Mouse (Mus musculus): Measurements from ENCODE around the gene Rab11fip5. TPM values are rescaled to one million over a fixed set of nuclear protein-coding genes. Genes with fewer than 3 reads are reported as not detected.
A peak's percentile ranks its signal among the peaks of the same experiment; 100 is the strongest.

The Rab11fip5 gene
- polyA plus RNA-seq (2016; fragmentation: Nextera tagmentation; extraction: Ambion mirVana): 3.9 and 5.8 TPM in 2 replicates

DNA sequence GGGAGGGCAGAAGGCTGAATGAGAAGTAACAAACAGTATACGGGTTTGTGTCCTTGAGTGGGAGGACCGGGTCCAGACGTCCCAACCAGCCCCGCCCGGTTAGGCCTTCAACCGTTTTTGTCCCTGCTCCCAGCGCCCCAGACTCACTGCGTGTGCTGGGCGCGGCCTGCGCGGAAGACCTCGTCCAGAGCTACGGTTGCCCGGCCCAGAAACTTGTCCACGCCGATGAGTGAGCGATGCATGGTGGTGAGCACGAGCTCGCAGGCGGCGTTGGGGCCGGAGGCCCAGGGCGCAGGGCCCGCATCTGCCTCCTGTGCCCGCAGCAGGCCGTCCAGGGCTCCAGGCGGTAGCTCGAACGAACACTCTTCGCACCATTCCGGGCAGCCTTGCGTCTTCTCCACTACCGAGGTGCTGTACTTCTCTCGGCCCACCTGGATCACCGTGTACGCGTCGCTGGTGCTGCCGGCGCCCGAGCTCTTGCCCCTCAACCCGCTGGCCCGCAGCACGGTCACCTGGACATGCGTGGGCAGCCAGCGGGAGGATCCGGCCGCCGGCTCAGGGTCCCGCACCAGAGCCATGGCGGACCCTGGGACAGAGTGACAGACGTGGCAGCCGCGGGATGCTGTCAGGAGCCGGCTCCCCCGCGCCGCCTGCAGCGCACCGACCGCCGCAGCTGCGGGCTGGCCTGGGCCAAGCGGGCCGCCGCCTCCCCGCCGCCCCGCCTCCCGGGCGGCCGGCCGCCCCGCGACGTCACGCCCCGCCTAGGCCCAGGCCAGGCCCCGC is at the start of gene Rab11fip5:
TSS of gene Rab11fip5 (minus strand) at position 684 of the 783 bp plus-strand sequence.
- H3K27me3 ChIP-seq (ENCODE audit: insufficient read depth, poor library complexity, severe bottlenecking): peaks cover 66% of the 10 kb centered on the region
- H3K27ac ChIP-seq: peak within 1 kb of the TSS; percentile 83
- H3K36me3 ChIP-seq: no peaks in the 10 kb centered on the region
- H3K4me3 ChIP-seq: peak within 1 kb of the TSS; percentile 80
- no peaks in the 10 kb centered on the region for H3K9me3 ChIP-seq
- DNase-seq (ENCODE audit: low spot score): no peak
- peaks cover 24% of the 10 kb centered on the region for H3K4me1 ChIP-seq (replicated peaks)
- 2% methylated on average over 80 of the region's 80 CpGs for WGBS

DNA sequence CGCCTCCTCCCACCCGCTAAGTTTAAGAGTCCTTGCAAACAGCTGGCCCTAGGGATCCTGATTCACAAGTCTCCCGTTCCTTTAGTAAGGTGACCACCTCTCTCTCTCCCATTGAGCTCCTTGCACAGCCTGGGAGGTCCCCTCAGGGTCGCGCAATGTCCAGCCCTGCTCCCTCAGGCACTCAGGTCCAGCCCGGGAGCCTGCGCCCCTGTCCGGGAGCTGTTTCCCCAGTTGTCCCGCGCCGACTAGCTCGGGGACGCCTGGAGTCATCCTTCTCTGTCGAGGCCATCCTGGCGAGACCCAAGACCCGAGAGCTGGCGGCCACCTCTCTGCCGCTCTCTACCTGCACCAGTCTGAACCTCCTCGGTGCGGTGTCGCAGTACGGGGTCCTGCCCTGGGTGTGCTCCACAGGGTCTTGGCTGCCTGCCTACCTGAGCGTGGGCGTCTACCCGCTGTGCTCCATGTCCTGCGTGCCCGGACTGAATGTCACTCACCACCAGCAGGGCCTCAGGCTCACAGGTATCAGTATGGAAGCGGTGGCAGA is 49.5 kb upstream of the Rab11fip5 start, which contains the start of gene Noto:
TSS of gene Noto (plus strand) at position 51 of the 544 bp plus-strand sequence.
- Histone ChIP-seq H3K27me3 (ENCODE audit: insufficient read depth, poor library complexity, severe bottlenecking) (peaks cover 57% of the 10 kb centered on the region), H3K4me3 (peak within 1 kb of the TSS; percentile 34)
- no peak for DNase-seq (ENCODE audit: low spot score)

DNA sequence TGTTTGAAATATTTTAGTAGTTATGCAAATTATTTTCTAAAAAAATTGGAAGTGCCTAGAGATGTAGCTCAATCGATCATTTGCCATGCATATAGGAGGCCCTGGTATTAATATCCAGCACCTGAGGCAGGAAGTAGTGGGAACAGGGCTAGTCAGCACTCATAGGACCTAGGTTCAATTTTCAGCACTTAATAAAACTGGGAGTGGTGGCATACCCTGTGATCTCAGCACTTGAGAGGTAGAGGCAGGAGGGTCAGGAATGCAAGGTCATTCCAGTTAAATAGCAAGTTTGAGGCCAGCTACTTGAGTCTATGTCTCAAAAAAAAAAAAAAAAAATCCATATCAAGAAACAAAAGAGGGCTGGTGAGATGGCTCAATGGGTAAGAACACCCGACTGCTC is 44.7 kb upstream of the Rab11fip5 start:
- 92% methylated on average over 2 of the region's 2 CpGs for WGBS
- H3K9me3 ChIP-seq: no peaks in the 10 kb centered on the region
- no peak for DNase-seq (ENCODE audit: low spot score)
- H3K36me3 ChIP-seq: no peaks in the 10 kb centered on the region
- H3K27ac ChIP-seq: no peak overlapping the region
- peaks cover 10% of the 10 kb centered on the region for H3K4me1 ChIP-seq (replicated peaks)
- peaks cover 28% of the 10 kb centered on the region for H3K27me3 ChIP-seq (ENCODE audit: insufficient read depth, poor library complexity, severe bottlenecking)
- H3K4me3 ChIP-seq: no peak overlapping the region

More for the DNA sequence above, 49.5 kb upstream of the Rab11fip5 start, which contains the start of gene Noto:
- H3K27ac ChIP-seq: no peak within 1 kb of the TSS
- no peaks in the 10 kb centered on the region for H3K9me3 ChIP-seq
- 11% methylated on average over 28 of the region's 28 CpGs for WGBS
- peaks cover 10% of the 10 kb centered on the region for H3K4me1 ChIP-seq (replicated peaks)
- no peaks in the 10 kb centered on the region for H3K36me3 ChIP-seq

GRCm38 (mm10) chr6:85415829-85416228 is 41.4 kb upstream of the Rab11fip5 start:
- no peaks in the 10 kb centered on the region for H3K36me3 ChIP-seq
- H3K4me1 ChIP-seq (replicated peaks): no peaks in the 10 kb centered on the region
- peaks cover 7% of the 10 kb centered on the region; the same call in 1 of the 2 replicates for H3K27me3 ChIP-seq (ENCODE audit: insufficient read depth, poor library complexity, severe bottlenecking)
- DNase-seq (ENCODE audit: low spot score): no peak
- no peak overlapping the region for H3K27ac ChIP-seq
- WGBS: 58% methylated on average over 3 of the region's 3 CpGs
- no peak overlapping the region for H3K4me3 ChIP-seq
- H3K9me3 ChIP-seq: no peaks in the 10 kb centered on the region

GRCm38 (mm10) chr6:85410771-85411273 is 36.4 kb upstream of the Rab11fip5 start:
- Histone ChIP-seq H3K4me1 (replicated peaks) (peaks cover 9% of the 10 kb centered on the region), H3K27me3 (ENCODE audit: insufficient read depth, poor library complexity, severe bottlenecking) (peaks cover 58% of the 10 kb centered on the region), H3K36me3 (no peaks in the 10 kb centered on the region), H3K9me3 (no peaks in the 10 kb centered on the region), H3K4me3 (no peak overlapping the region), H3K27ac (no peak overlapping the region)
- WGBS: 9% methylated on average over 13 of the region's 13 CpGs
- peak; percentile 81 for DNase-seq (ENCODE audit: low spot score)

DNA sequence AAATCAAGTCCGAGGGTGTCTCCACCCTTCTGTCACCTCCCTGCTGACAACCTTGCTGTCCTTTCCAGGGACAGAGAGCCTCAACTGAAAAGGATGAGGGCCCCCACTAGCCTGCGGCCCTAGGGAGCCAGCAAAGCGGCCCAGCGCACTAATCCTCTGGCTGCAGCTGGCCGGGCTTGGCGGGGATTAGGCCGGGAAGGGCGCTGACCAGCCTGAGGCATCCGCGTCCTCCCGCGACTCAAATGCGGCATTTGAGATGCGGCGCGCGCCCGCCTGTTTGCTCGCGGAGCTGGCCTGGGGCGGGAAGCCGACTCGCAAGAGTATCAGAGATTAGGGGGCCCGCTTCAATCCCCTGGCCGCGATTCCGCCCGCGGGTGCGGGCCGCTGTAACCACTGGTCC is 34.6 kb upstream of the Rab11fip5 start:
- Histone ChIP-seq H3K36me3 (no peaks in the 10 kb centered on the region), H3K9me3 (no peaks in the 10 kb centered on the region), H3K27ac (peak overlapping the region; percentile 41; the same call in 1 of the 2 replicates), H3K4me3 (peak overlapping the region; percentile 41), H3K4me1 (replicated peaks) (peaks cover 9% of the 10 kb centered on the region), H3K27me3 (ENCODE audit: insufficient read depth, poor library complexity, severe bottlenecking) (peaks cover 64% of the 10 kb centered on the region)
- 2% methylated on average over 31 of the region's 31 CpGs for WGBS
- peak; percentile 32 for DNase-seq (ENCODE audit: low spot score)

DNA sequence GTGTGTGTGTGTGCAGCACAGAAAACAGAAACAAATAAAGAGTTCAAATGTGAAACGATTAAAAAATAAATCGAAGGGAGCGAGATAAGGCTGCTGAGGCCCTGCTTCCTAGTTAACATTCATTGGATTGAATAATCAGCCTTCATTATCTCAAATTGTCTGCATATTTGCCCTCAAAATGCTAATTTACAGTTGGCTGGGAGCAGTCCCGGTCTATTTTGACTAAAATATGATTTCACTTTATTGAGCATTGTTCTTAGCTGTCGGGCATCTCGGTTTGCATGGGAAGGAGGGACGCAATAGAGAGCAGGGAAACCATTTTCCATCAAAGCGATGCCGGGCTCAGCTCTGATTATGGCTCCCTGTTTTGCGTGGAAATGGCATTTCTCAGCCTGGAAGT is 28.6 kb upstream of the Rab11fip5 start:
- Histone ChIP-seq H3K4me1 (replicated peaks) (no peaks in the 10 kb centered on the region; the same call in 1 of the 2 replicates), H3K4me3 (no peak overlapping the region), H3K9me3 (no peaks in the 10 kb centered on the region), H3K36me3 (no peaks in the 10 kb centered on the region), H3K27me3 (ENCODE audit: insufficient read depth, poor library complexity, severe bottlenecking) (peaks cover 33% of the 10 kb centered on the region), H3K27ac (no peak overlapping the region)
- WGBS: 86% methylated on average over 10 of the region's 10 CpGs
- no peak for DNase-seq (ENCODE audit: low spot score)

DNA sequence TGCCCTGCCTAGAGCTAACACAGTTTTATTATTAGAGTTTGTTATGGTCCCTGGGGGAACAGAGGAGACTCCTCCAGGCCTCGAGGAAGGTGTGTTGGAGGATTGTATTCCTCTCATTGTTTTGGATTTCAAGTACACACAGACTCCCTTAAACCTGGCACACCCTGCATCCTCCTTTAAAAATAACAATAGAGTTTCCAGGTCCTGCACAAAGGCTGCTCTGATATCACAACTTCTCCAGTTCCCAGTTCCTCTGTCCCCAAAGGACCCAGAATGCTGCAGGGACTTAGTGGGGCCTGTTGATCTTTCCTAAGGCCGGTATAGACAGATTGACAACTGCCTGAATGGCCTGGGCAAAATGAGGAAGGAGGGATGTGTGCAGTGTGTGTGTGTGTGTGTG is 28.2 kb upstream of the Rab11fip5 start:
- Histone ChIP-seq H3K4me1 (replicated peaks) (no peaks in the 10 kb centered on the region; the same call in 1 of the 2 replicates), H3K9me3 (no peaks in the 10 kb centered on the region), H3K4me3 (no peak overlapping the region), H3K27me3 (ENCODE audit: insufficient read depth, poor library complexity, severe bottlenecking) (peaks cover 29% of the 10 kb centered on the region), H3K27ac (no peak overlapping the region), H3K36me3 (no peaks in the 10 kb centered on the region)
- 55% methylated on average over 2 of the region's 2 CpGs for WGBS
- DNase-seq (ENCODE audit: low spot score): no peak

GRCm38 (mm10) chr6:85399715-85400114 is 25.3 kb upstream of the Rab11fip5 start:
- H3K4me3 ChIP-seq: no peak overlapping the region
- DNase-seq (ENCODE audit: low spot score): no peak
- no peaks in the 10 kb centered on the region for H3K9me3 ChIP-seq
- no peaks in the 10 kb centered on the region for H3K36me3 ChIP-seq
- H3K4me1 ChIP-seq (replicated peaks): no peaks in the 10 kb centered on the region; the same call in 1 of the 2 replicates
- H3K27ac ChIP-seq: no peak overlapping the region
- peaks cover 3% of the 10 kb centered on the region; the same call in 1 of the 2 replicates for H3K27me3 ChIP-seq (ENCODE audit: insufficient read depth, poor library complexity, severe bottlenecking)
- 36% methylated on average over 5 of the region's 5 CpGs for WGBS

- Histone ChIP-seq H3K4me3 (no peak overlapping the region), H3K4me1 (replicated peaks) (no peaks in the 10 kb centered on the region; the same call in 1 of the 2 replicates), H3K27ac (no peak overlapping the region), H3K27me3 (ENCODE audit: insufficient read depth, poor library complexity, severe bottlenecking) (peaks cover 4% of the 10 kb centered on the region; the same call in 1 of the 2 replicates), H3K36me3 (no peaks in the 10 kb centered on the region), H3K9me3 (no peaks in the 10 kb centered on the region)
- WGBS: 11% methylated on average over 1 of the region's 1 CpGs
- DNase-seq (ENCODE audit: low spot score): no peak
These were observed 22.7 kb upstream of the Rab11fip5 start for GRCm38 (mm10) chr6:85397165-85397564.

DNA sequence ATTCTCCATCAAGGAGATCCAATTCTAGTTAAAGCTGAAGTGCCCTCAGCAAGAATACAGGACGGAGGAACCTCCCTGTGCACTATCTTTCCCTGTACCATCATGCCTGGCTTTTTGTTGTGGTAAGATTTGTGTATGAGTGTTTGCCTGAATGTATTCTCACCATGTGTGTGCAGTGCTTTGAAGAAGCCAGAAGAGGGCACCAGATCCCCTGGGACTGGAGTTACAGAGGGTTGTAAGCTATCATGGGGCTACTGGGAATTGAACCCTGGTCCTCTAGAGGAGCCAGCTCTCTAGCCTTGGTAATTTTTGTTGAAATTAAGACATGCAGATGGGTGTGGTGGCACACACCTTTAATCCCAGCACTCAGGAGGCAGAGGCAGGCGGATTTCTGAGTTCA is 20.9 kb upstream of the Rab11fip5 start:
- no peak overlapping the region for H3K4me3 ChIP-seq
- no peak overlapping the region for H3K27ac ChIP-seq
- no peak for DNase-seq (ENCODE audit: low spot score)
- H3K4me1 ChIP-seq (replicated peaks): no peaks in the 10 kb centered on the region; the same call in 1 of the 2 replicates
- no peaks in the 10 kb centered on the region for H3K36me3 ChIP-seq
- H3K27me3 ChIP-seq (ENCODE audit: insufficient read depth, poor library complexity, severe bottlenecking): peaks cover 4% of the 10 kb centered on the region; the same call in 1 of the 2 replicates
- no peaks in the 10 kb centered on the region for H3K9me3 ChIP-seq
- 85% methylated on average over 2 of the region's 2 CpGs for whole genome bisulfite sequencing

DNA sequence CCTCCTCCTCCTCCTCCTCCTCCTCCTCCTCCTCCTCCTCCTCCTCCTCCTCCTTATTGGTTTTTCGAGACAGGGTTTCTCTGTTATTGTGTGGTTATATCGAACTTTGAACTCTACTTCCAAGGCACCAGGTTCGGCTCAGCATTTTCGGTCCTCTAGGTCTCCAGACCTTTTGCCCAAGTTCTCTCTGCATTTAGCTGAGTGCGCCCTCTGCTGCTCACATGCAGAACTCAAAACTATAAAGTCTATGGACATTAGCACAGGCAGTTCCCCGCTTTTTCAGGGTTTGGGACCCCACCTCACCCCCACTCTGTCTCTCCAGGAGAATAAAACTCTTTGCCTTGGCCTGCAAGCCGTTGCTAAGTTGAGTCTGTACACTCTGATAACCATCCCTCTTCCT is 17.4 kb upstream of the Rab11fip5 start:
- Histone ChIP-seq H3K27ac (no peak overlapping the region), H3K4me3 (no peak overlapping the region), H3K9me3 (no peaks in the 10 kb centered on the region), H3K4me1 (replicated peaks) (no peaks in the 10 kb centered on the region; the same call in 1 of the 2 replicates), H3K27me3 (ENCODE audit: insufficient read depth, poor library complexity, severe bottlenecking) (peaks cover 8% of the 10 kb centered on the region), H3K36me3 (no peaks in the 10 kb centered on the region)
- 33% methylated on average over 6 of the region's 7 CpGs for WGBS
- DNase-seq (ENCODE audit: low spot score): peak; percentile 64

GRCm38 (mm10) chr6:85388608-85389007 is 14.2 kb upstream of the Rab11fip5 start:
- H3K27me3 ChIP-seq (ENCODE audit: insufficient read depth, poor library complexity, severe bottlenecking): peaks cover 17% of the 10 kb centered on the region
- 77% methylated on average over 5 of the region's 5 CpGs for WGBS
- H3K4me1 ChIP-seq (replicated peaks): peaks cover 6% of the 10 kb centered on the region; the same call in 1 of the 2 replicates
- no peak for DNase-seq (ENCODE audit: low spot score)
- no peaks in the 10 kb centered on the region for H3K36me3 ChIP-seq
- H3K4me3 ChIP-seq: no peak overlapping the region
- H3K27ac ChIP-seq: no peak overlapping the region
- no peaks in the 10 kb centered on the region for H3K9me3 ChIP-seq
